Mouse (Mus musculus): ENCODE data around the gene Nkx1-2. TPM values are rescaled to one million over a fixed set of nuclear protein-coding genes. Genes with fewer than 3 reads are reported as not detected.
A peak's percentile ranks its signal among the peaks of the same experiment; 100 is the strongest.

The Nkx1-2 gene
- polyA plus RNA-seq, 1 experiment from 2014 or later: 0.57 TPM

GRCm38 (mm10) chr7:132575623-132576022 lies 23.8 kb downstream of the Nkx1-2 start:
- Histone ChIP-seq H3K4me2 (replicated peaks; ENCODE audit: low read depth) (peak overlapping the region; percentile 71), H3K27ac (ENCODE audit: low read depth, low read length) (peak overlapping the region; percentile 99), H3K36me3 (ENCODE audit: control insufficient read depth, insufficient read depth) (no peaks in the 10 kb centered on the region), H3K9ac (ENCODE audit: low read depth, low read length) (peak overlapping the region; percentile 87), H3K9me3 (ENCODE audit: control insufficient read depth) (no peaks in the 10 kb centered on the region), H3K4me3 (ENCODE audit: low read depth, low read length) (peak overlapping the region; percentile 66), H3K4me1 (replicated peaks; ENCODE audit: control insufficient read depth, insufficient read depth, low read length) (0 out of 2 replicates have a peak, but pooled peaks cover 7% of the 10 kb centered on the region), H3K27me3 (replicated peaks; ENCODE audit: control insufficient read depth, insufficient read depth, low read length) (no peaks in the 10 kb centered on the region)
- TF ChIP-seq CTCF (IDR thresholded peaks at IDR 0.05; ENCODE audit: low read depth): peak; percentile 76
- WGBS: 2% methylated on average over 13 of the region's 13 CpGs
- ATAC-seq: peak; percentile 73

- TF ChIP-seq CTCF (IDR thresholded peaks at IDR 0.05; ENCODE audit: low read depth): no peak
- Histone ChIP-seq H3K4me1 (replicated peaks; ENCODE audit: control insufficient read depth, insufficient read depth, low read length) (0 out of 2 replicates have a peak, but pooled peaks cover 7% of the 10 kb centered on the region), H3K4me2 (replicated peaks; ENCODE audit: low read depth) (peak overlapping the region; percentile 71), H3K36me3 (ENCODE audit: control insufficient read depth, insufficient read depth) (0 out of 2 replicates have a peak, but pooled peaks cover 4% of the 10 kb centered on the region), H3K27me3 (replicated peaks; ENCODE audit: control insufficient read depth, insufficient read depth, low read length) (no peaks in the 10 kb centered on the region), H3K27ac (ENCODE audit: low read depth, low read length) (peak overlapping the region; percentile 99; the same call in 1 of the 2 replicates), H3K9ac (ENCODE audit: low read depth, low read length) (peak overlapping the region; percentile 56), H3K4me3 (ENCODE audit: low read depth, low read length) (peak overlapping the region; percentile 66), H3K9me3 (ENCODE audit: control insufficient read depth) (no peaks in the 10 kb centered on the region)
- WGBS: 22% methylated on average over 5 of the region's 5 CpGs
- ATAC-seq: no peak
Measured at GRCm38 (mm10) chr7:132574646-132575045, 24.8 kb downstream of the Nkx1-2 start.

- H3K9ac ChIP-seq (ENCODE audit: low read depth, low read length): peak overlapping the region; percentile 56
- H3K36me3 ChIP-seq (ENCODE audit: control insufficient read depth, insufficient read depth): peaks cover 17% of the 10 kb centered on the region
- H3K4me1 ChIP-seq (replicated peaks; ENCODE audit: control insufficient read depth, insufficient read depth, low read length): 0 out of 2 replicates have a peak, but pooled peaks cover 7% of the 10 kb centered on the region
- peak overlapping the region; percentile 71 for H3K4me2 ChIP-seq (replicated peaks; ENCODE audit: low read depth)
- no peak for ATAC-seq
- no peak for TF ChIP-seq CTCF (IDR thresholded peaks at IDR 0.05; ENCODE audit: low read depth)
- peak overlapping the region; percentile 66 for H3K4me3 ChIP-seq (ENCODE audit: low read depth, low read length)
- H3K9me3 ChIP-seq (ENCODE audit: control insufficient read depth): no peaks in the 10 kb centered on the region
- H3K27me3 ChIP-seq (replicated peaks; ENCODE audit: control insufficient read depth, insufficient read depth, low read length): no peaks in the 10 kb centered on the region
- H3K27ac ChIP-seq (ENCODE audit: low read depth, low read length): peak overlapping the region; percentile 41; the same call in 1 of the 2 replicates
- WGBS: 35% methylated on average over 6 of the region's 6 CpGs
Measured at GRCm38 (mm10) chr7:132573205-132573604, 26.2 kb downstream of the Nkx1-2 start.

- peak overlapping the region; percentile 71 for H3K4me2 ChIP-seq (replicated peaks; ENCODE audit: low read depth)
- H3K4me1 ChIP-seq (replicated peaks; ENCODE audit: control insufficient read depth, insufficient read depth, low read length): 0 out of 2 replicates have a peak, but pooled peaks cover 7% of the 10 kb centered on the region
- H3K9ac ChIP-seq (ENCODE audit: low read depth, low read length): peak overlapping the region; percentile 56; the same call in 1 of the 2 replicates
- peak overlapping the region; percentile 66 for H3K4me3 ChIP-seq (ENCODE audit: low read depth, low read length)
- H3K36me3 ChIP-seq (ENCODE audit: control insufficient read depth, insufficient read depth): peaks cover 19% of the 10 kb centered on the region
- ATAC-seq: no peak
- H3K9me3 ChIP-seq (ENCODE audit: control insufficient read depth): no peaks in the 10 kb centered on the region
- WGBS: 33% methylated on average over 3 of the region's 3 CpGs
- TF ChIP-seq CTCF (IDR thresholded peaks at IDR 0.05; ENCODE audit: low read depth): no peak
- H3K27ac ChIP-seq (ENCODE audit: low read depth, low read length): no peak overlapping the region
- H3K27me3 ChIP-seq (replicated peaks; ENCODE audit: control insufficient read depth, insufficient read depth, low read length): no peaks in the 10 kb centered on the region
Measured at GRCm38 (mm10) chr7:132572738-132573137, 26.7 kb downstream of the Nkx1-2 start.

GRCm38 (mm10) chr7:132571481-132571880 lies 28.0 kb downstream of the Nkx1-2 start:
- H3K4me3 ChIP-seq (ENCODE audit: low read depth, low read length): peak overlapping the region; percentile 66
- TF ChIP-seq CTCF (IDR thresholded peaks at IDR 0.05; ENCODE audit: low read depth): no peak
- no peaks in the 10 kb centered on the region for H3K27me3 ChIP-seq (replicated peaks; ENCODE audit: control insufficient read depth, insufficient read depth, low read length)
- peaks cover 25% of the 10 kb centered on the region for H3K36me3 ChIP-seq (ENCODE audit: control insufficient read depth, insufficient read depth)
- H3K9ac ChIP-seq (ENCODE audit: low read depth, low read length): peak overlapping the region; percentile 56
- ATAC-seq: no peak
- WGBS: 23% methylated on average over 8 of the region's 8 CpGs
- no peaks in the 10 kb centered on the region for H3K9me3 ChIP-seq (ENCODE audit: control insufficient read depth)
- H3K4me2 ChIP-seq (replicated peaks; ENCODE audit: low read depth): peak overlapping the region; percentile 71
- H3K4me1 ChIP-seq (replicated peaks; ENCODE audit: control insufficient read depth, insufficient read depth, low read length): no peaks in the 10 kb centered on the region
- H3K27ac ChIP-seq (ENCODE audit: low read depth, low read length): peak overlapping the region; percentile 17; the same call in 1 of the 2 replicates

- peaks cover 32% of the 10 kb centered on the region for H3K36me3 ChIP-seq (ENCODE audit: control insufficient read depth, insufficient read depth)
- no peak for TF ChIP-seq CTCF (IDR thresholded peaks at IDR 0.05; ENCODE audit: low read depth)
- H3K27me3 ChIP-seq (replicated peaks; ENCODE audit: control insufficient read depth, insufficient read depth, low read length): no peaks in the 10 kb centered on the region
- peak overlapping the region; percentile 66; the same call in 1 of the 2 replicates for H3K4me3 ChIP-seq (ENCODE audit: low read depth, low read length)
- 0 out of 2 replicates have a peak overlapping the region, but pooled peaks have one; percentile 28 for H3K9ac ChIP-seq (ENCODE audit: low read depth, low read length)
- peak overlapping the region; percentile 51 for H3K27ac ChIP-seq (ENCODE audit: low read depth, low read length)
- 31% methylated on average over 5 of the region's 5 CpGs for WGBS
- H3K9me3 ChIP-seq (ENCODE audit: control insufficient read depth): no peaks in the 10 kb centered on the region
- ATAC-seq: peak; percentile 73
- no peaks in the 10 kb centered on the region for H3K4me1 ChIP-seq (replicated peaks; ENCODE audit: control insufficient read depth, insufficient read depth, low read length)
- peak overlapping the region; percentile 71 for H3K4me2 ChIP-seq (replicated peaks; ENCODE audit: low read depth)
Measured at GRCm38 (mm10) chr7:132570071-132570470, 29.4 kb downstream of the Nkx1-2 start.
